Mouse (Mus musculus): ENCODE measurements around the gene BC030870.

DNA sequence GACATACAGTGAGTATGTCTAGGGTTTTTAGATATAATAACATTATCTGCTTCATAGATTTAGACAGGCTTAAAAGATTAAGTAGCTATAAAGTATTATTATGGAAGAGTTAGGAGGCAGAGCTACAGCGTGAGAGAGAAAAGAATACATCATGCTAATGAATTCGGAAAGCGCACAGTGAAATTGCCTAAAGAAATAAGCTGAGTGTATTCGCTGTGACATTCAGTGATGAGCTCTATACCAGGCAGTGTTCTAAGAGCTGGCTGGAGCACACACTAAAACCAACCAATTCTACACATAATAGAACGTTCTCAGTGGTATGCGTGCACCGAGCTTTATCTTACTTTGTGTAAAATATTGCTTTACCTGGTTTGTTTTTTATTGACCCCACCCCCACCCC is 25.7 kb downstream of the BC030870 start:
- TF ChIP-seq CTCF (conservative IDR thresholded peaks at IDR 0.05; ENCODE audit: low read length) (no peak), NANOG (IDR thresholded peaks at IDR 0.05; ENCODE audit: borderline replicate concordance, low read length) (no peak)
